Mouse (Mus musculus): ENCODE data around the gene Adamtsl4.

Adamtsl4 gene

DNA sequence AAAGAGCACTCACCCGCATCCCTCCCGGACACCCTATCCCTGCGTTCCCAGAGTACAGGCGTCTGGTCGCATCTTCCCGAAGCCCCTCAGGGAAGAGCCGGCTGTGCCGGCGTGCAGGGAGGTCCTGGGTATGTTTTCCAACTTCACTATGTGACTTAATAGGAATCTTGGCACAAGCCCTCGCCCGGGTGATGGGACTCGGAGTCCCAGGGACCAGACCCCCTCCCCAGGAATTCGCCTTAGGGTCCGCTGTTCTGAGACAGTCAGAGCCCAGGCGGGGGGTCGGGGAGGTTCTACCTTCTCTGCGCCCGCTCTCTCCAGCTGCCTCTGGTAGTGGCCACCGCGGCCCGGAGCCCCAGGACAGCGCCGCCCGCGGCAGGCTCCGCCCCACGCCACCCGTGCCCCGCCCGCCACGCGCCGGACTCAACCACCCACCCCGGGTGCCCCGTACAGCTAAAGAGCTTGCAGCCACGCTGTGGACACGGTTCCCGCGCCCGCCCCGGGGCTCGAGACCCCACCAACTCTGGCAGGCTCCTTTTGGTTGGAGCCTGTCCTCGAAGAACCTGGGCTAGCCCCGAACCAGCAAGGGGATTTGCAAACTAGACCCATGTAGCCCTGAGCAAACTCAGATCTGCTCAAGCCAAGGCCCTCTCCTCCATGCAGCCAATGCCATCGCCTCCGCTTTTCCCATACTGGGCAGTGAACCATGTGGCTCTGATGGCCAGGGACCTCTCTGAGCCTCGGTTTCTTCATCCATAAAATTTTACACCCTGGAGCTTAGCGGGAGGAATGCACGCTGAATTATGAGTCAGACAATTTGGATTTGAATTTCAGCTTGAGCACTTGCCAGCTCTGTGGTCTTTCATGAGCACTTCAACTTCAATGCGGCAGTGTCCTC, at the start of gene Adamtsl4:
Gene Adamtsl4, minus strand, starts transcription at position 394 of the 898 bp plus-strand sequence.
- DNase-seq (ENCODE audit: low spot score) = peak; percentile 84

DNA sequence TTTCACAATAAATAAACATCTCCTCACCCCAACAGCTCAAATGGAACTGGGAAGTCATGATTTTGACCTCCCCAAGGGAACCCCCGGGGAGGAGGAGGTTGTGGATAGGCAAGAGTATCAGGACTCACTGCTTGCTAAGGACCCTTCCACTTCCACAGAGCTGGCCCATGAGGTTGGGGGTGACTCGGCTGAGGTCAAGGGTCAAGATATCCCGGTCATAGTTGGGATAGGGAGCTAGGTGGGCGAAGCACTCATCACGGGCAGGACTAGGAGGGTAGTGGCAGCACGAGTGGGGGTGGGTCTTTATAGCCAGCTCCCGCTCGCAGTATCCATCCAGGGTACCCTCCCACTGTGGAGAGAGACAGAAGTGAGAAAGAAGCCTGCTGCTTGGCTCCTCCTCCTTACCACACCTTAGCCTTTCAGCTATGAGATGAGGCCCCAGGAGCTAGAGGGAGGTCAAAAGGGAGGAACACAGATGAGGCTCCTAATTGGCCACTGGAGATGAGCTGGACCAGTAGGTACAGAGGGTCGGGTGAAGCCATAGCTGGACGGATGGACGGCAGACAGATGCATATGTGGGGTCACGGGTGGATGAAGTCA, 47.5 kb upstream of the Adamtsl4 start:
- DNase-seq (ENCODE audit: low spot score) = no peak

DNA sequence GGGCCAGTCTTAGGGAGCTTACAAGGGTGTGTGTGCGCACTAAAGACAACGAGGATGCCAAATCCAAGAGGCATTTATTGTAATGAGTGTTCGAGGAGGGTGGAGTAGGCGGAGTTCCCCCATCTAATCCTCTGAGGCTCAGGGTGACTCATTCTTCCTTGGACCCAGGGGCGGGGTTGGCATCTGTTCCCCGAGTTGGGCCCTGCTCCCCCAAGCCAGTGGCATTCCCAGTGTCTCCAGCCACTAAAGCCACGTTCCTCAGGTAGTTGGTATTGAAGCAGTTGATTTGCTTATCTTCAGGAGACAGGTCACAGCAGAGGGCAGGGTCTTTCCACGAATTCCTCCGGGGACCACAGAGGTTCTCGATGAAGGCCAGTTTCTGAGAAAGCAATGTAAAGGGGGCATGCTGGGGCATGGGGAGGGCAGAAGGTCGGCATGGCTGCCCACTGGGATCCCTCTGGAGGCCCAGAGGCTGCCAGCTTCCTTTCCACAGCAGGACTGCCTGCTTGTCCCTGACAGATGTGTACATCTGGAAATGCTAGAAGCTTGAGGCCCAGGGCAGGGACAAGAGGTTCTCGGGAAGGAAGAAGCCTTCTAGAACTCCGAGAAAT, 46.5 kb upstream of the Adamtsl4 start:
- DNase-seq (ENCODE audit: low spot score) = peak; percentile 58

DNA sequence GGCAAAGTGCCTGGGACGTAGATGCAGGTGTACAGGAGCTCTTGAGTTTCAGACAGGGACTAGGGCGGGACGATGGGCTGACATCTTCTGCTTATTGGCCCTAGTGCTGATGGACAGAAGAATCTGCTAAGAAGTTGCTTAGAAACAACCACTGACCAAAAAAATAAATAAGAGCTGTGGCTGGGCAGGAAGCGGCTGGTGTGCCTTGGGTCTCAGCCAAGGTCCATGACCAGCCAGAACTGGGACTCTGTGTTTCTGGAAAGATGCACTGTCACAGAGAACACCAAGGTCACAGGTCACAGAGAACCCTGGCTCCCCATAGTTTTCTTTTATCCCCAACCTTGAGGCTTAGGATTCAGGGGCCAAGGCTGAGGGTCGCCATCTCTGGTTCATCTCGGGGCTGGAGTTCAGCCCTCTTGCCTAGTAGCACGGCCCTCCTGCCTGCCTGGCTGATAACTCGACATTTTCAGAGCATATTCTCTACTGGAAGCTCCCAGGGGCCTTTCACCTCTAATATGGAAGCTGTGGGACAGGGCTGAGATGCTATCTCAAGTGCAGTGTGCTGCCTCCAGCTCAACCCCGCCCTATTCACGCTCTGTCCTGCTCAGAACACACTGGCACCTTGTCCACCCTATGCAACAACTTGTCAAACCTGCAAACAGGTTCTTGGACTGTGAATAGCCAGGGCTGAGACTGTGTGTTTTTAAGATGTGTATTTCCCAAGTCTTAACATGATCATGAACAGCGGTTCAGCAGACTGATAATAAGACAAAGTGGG, 45.2 kb upstream of the Adamtsl4 start:
- peak; percentile 57 for DNase-seq (ENCODE audit: low spot score)

DNA sequence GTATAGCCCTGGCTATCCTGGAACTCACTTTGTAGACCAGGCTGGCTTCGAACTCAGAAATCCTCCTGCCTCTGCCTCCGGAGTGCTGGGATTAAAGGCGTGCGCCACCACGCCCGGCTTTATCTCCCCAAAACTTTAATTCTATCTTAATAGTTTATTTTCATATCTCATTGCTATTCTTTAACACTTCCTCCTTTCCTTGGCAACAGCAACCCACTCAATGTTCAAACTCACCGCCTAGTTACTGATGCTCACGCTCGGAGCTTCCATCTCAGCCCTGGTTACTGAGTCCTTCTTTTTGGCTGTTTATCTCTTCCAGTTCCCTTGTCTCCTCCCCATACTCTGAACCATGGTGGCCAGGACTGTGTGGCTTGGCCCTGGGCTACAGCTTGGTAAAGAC, 44.6 kb upstream of the Adamtsl4 start:
- DNase-seq (ENCODE audit: low spot score) = no peak

DNA sequence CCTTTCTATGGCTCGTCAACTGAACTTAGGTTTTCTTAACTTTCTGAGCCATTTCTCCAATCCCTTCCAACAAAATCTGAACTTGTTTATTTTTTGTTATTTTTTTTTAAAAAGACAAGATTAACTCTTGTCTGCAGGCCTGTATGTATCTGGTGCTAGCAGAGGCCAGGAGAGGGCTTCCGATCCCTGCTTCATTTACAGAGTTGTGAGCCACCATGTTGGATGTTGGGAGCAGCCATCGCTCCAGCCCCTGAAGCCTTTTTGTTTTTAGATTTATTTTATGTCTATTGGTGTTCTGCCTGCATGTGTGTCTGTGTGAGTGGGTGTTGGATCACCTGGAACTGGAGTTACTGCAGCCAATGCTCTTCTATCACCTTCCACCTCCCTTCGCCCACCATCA, 44.1 kb upstream of the Adamtsl4 start:
- DNase-seq (ENCODE audit: low spot score) = no peak

DNA sequence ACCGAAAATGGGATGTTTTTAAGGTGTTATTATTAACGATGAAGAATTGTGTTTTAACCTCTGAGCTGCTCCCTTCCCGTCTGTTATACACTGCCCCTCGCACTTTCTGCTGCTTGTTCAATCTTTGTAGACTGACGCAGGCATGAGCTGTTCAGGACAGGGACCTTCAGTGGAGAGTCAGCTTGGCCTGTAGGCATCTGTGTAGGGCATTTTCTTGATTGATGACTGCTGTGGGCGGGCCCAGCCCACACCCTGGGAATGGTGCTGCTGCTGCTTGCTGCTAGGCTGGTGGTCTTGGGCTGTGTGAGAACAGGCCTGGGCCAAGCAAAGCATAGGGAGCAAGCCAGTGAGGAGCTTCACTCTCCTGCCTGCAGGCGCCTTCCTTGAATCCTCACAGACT, 42.7 kb upstream of the Adamtsl4 start:
- no peak for DNase-seq (ENCODE audit: low spot score)

DNA sequence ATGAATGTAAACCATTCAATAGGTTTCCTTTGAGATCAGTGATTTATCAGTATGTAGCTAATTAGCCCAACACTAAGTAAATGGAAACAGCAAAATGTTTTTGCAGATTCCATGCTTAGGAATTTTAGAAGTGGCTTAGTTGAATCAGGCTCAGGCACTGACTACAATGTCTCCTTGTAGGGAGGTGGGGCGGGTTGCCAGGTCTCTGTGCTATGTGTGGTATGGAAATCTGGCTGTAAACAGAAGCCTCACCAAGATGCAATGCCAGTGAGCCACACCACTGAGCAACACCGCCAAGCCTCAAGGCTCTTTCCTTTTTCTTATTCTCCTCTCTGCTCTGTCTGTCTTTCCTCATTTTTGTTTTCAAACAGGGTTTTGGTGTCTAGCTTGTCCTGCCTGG, 41.2 kb upstream of the Adamtsl4 start:
- peak; percentile 64 for DNase-seq (ENCODE audit: low spot score)

DNA sequence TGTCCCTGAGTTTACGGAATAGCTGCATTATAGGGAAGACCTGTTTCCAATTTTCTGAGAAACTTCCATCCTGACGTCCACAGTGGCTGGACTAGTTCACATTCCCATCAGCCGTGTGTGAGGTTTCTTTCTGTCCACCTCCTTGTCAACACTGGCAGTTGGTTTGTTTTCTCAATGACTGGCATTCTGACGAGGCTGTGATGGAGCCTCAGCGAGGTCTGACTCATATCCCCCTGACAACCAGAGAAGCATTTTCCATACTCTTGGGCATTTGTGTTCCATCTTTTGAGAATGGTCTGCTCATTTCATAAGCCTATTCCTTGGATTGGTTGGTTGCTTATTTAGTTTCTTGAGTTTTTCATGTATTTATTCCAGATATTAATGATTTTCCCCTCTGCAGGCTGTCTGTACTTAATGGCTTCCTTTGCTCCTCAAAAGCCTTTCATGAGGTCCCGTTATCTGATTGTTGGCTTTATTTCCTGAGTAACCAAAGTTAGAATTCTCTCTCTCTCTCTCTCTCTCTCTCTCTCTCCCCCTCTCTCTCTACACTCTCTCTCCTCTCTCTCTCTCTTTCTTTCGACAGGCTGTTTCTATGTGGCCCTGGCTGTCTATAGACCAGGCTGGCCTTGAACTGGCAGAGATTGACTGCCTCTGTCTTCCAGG, 39.1 kb upstream of the Adamtsl4 start:
- DNase-seq (ENCODE audit: low spot score) = no peak

DNA sequence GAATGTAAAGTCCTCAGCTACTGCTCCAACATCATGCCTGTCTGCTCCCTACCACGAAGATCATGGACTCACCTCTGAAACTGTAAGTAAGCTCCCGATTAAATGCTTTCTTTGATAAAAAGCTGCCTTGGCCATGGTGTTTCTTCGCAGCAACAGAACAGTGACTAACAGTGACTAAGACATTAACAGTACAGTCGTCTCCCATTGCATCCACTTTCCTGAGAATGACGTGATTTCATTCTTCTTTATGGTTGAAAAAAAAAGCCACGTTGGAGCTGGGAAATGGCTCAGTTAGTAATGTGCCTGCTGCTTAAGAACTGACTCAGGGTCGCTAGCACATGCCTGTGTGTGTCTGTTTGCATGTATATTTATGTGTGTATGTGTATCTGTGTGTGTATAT, 38.1 kb upstream of the Adamtsl4 start:
- no peak for DNase-seq (ENCODE audit: low spot score)

DNA sequence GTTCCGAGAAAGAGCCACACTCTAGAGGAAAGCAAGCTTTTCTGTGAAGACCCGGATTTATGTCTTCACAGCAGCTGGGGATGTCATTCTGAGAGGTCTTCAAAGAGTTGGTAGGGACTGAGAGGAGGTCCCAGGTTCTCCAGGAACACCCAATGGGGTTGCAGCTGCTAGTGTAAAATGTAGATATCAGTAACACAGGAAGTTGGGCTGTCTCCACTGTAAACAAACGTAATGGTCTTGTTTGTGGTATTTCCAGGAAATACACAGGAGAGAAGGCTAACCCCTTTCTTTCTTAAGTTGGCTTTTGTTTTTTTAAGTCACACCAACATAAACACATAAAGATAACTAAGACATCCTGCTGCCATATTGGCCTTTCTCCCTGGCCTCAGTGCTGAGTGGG, 34.7 kb upstream of the Adamtsl4 start:
- no peak for DNase-seq (ENCODE audit: low spot score)

DNA sequence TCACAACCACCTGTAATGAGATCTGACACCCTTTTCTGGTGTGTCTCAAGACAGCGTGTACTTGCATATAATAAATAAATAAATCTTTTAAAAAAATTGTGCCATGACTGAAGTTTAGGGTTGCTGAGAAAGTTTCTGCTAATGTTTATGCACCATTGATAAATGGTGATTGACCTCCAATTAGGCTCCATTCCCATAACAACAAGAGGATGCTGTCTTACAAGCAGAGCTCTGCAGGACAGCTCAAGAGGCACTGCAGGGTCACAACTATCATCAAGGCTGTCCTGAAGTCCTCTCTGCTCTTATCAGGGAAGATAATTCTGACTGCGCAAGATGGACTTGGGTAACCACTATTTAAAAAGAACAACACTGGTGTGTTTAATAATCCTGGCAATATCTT, 30.4 kb upstream of the Adamtsl4 start:
- no peak for DNase-seq (ENCODE audit: low spot score)

DNA sequence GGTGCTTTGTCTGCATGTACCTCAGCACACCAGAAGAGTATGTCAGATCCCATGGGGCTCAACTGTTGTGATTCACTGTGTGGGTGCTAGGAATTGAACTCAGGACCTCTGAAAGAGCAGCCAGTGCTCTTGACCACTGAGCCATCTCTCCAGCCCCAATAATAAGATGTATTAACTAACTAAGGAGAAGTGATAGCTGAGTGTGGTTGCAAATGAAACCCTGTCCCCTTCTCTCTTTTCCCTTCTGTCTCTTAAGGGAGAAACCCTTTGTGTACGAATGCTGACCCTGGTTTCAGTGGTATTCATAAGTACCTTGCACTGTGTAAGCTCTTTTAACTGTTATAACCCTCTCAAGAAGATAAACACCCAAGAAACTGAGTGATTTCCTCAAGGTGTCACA, 28.4 kb upstream of the Adamtsl4 start:
- DNase-seq (ENCODE audit: low spot score) = no peak

DNA sequence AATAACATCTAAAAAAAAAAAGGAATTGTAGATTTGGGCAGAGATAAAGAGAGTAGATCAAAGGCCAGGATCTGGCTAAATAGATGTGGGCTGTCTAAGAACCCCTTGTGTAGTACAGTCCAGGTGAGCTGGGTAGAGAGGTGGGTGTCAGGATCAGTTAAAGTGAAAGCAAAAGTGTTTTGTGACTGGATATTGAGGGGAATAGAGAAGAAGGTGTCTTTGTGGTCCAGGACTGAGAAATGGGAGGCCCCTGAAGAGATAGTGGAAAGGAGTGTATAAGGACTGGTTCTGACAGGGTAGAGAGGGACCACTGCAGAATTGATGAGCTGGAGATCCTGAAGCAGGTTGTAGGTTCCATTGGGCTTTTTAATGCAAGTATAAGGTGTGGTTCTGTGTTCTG, 22.2 kb upstream of the Adamtsl4 start:
- DNase-seq (ENCODE audit: low spot score) = no peak

DNA sequence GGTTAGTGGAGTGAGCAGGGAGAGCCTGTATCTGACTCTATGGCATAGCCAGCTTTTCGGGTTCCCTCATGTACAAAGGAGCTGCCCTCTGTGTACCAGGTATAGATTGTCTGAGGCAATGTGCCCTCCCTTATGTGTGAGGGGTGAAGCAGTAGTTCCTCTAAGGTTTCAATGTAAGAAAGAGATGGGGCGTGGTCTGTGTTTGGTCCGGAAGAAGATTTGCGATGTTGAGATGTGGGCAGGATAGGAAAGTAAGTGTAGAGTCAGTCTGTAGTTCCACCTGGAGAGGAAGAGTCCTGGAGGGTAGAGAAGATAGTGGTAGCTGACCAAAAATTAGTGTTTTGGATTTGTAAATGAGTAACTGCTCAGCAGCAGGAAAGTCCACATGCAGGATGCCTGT, 21.3 kb upstream of the Adamtsl4 start:
- DNase-seq (ENCODE audit: low spot score) = no peak

DNA sequence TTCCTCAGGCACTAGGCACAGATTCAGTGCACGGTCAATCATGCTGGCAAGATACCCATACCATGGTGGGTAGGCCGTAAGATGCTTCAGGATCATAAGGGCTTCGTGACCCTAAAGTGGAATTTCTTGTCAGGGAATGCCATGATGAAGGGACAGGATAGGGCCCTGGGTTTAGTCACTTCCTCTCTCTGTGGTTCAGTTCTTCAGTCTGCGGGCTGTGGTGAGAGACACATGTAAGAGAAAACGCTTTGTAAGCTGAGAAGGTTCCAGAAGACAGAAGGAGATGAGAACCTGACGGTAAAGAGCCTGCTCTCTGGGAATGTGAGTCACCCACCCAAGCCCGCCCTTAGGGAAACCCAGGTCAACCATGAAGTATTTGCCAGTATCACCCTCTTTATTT, 19.8 kb upstream of the Adamtsl4 start:
- DNase-seq (ENCODE audit: low spot score) = no peak

DNA sequence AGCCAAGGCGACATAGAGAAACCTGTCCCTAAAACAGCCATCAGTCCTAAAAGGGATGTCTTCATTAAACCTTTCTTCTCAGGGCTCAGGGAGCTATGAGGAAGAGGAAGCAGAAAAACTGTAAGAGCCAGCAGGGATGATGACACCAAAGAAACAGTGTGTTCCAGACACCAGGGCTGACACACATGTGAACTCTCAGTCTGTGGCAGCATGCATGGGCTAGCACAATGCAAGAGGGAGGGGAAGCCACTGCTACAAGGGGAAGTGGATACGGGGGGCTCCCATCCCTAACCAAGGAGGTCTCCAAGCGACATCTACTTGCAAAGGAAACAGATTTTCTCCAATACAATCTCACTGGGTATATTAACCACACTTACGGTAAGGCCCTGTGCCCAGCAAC, 18.6 kb upstream of the Adamtsl4 start:
- DNase-seq (ENCODE audit: low spot score) = no peak

DNA sequence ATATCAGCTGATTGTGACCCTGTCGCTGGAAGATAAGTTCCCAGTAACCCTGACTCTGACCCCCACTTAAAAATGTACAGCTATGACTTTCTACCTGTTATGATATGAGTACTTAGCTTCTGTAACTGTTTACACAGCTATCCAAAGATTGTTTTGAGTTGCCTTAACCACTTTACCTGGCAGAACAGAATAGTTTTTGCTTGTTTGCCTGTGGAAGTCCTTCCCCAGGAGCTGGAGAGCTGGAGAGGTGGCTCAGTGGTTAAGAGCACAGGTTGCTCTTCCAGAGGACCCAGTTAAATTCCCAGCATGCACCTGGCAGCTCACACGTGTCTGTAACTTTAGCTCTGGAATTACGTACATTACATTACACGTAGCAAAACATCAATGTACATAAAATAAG, 16.9 kb upstream of the Adamtsl4 start:
- no peak for DNase-seq (ENCODE audit: low spot score)

DNA sequence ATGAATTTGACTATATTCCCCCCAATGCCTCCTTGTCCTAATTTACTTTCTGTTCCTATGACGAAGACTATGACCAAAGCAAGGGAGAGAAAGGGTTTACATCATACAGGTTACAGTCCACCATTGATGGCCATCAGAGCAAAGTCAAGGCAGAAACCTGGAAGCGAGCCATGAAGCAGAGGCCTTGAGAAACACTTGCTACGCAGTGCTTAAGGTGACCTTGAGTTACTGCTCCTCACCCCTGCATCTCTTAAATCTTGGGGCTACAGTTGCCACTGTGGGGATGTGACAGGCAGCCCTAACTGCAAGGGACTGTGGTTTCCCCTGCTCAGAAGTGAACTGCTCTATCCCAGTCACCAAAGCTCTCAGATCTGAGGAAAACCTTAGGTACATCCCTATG, 15.6 kb upstream of the Adamtsl4 start:
- DNase-seq (ENCODE audit: low spot score) = no peak

DNA sequence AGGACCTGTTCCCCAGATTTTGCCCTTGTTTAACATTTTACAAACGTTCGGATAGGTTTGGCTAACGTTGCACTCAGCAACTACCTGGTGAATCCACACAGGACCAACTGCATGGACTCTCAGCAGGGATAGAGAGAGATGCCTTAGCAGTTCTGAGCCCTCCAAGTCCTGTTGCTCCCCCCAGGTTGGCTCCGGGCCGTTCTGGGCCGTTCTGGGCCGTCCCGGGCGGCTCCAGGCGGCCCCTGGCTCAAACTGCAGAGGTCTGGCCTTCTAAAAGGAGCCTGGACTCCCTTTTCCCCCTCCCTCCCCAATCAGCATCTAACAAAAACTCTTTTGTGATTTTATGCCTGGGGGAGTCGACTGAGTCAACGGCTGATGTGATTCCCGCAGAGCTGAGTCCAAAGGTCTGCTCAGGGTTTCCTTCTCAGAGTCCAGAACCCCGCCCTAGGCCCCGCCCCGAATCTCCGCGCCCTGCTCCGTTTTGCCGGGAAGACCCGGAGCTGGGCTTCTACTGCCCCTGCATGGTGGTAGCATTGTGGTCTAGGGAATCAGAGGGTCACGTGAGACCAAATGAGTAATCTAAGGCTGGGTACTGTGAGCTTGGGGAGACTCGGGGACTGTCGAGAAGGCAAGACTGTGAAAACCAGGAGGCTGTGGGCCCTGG, 14.3 kb upstream of the Adamtsl4 start:
- peak; percentile 92 for DNase-seq (ENCODE audit: low spot score)

DNA sequence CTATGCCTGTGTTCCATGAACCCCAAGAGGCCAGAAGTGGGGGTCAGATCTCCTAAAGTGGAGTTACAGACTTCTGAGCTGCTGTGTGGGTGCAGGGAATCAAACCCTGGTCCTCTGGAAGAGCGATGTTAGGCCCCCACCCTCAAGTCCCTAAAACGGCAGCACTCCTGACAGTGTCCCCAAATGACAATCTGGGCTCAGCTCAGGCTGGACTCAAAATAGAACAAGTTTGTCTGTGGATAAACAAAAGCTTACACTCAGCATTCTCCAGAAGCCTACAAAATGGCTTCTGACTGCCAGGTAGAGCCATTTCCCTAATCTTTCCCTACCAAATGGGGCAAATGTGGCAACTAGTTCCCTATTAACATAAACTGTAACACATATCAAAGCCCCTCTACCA, 13.4 kb upstream of the Adamtsl4 start:
- DNase-seq (ENCODE audit: low spot score) = no peak

Data from testis, postnatal 10 days (tissue).